Mouse (Mus musculus): ENCODE data around the gene Gm13277.
"Not testable (repeated sequence)": the region's sequence is repeated elsewhere in the genome, so short reads cannot be mapped to it uniquely, and the experiment has no call there.

GRCm38 (mm10) chr4:88797097-88797496 lies 8.7 kb downstream of the Gm13277 start, which contains the start of gene Gm13279:
- TF ChIP-seq POLR2A (IDR thresholded peaks at IDR 0.05; ENCODE audit: borderline replicate concordance, extremely low read depth, insufficient read depth, insufficient read length, poor library complexity, severe bottlenecking); CTCF (IDR thresholded peaks at IDR 0.05; ENCODE audit: borderline replicate concordance, extremely low read depth, insufficient read depth, insufficient read length): not testable (repeated sequence)

Data from brain, embryonic 14.5 days (tissue).